Mouse (Mus musculus) urinary bladder, postnatal 14 days (tissue): Measurements from ENCODE around the gene Krt1.
A peak's percentile ranks its signal among the peaks of the same experiment; 100 is the strongest.

ENCODE experiments used
- DNase-seq: peaks from one replicate; pipeline ENCODE4 v3.0.0; 2021; ENCODE audit warnings: low spot score

Krt1 gene

DNA sequence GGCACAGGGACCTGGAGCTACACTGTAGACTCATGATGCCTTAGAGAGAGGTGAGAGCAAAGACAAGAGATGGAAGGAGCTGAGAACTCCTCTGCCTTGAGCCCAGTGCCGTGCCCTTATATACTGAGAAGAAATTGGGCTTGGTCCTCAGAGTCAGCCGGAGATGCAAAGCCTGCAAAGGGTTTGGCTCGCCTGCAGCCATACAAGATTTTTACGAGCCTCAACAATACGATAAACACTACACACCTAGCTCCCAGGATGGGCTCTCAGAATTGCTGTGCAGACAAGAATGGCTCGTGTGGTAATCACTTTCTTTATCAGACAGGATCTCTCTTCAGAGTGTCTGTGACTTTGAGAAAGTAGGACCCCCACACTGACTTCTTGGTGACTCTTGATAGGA, at the start of gene Krt1:
Krt1 (minus strand) TSS at position 101 of the 400 bp plus-strand sequence.
- no peak for DNase-seq

DNA sequence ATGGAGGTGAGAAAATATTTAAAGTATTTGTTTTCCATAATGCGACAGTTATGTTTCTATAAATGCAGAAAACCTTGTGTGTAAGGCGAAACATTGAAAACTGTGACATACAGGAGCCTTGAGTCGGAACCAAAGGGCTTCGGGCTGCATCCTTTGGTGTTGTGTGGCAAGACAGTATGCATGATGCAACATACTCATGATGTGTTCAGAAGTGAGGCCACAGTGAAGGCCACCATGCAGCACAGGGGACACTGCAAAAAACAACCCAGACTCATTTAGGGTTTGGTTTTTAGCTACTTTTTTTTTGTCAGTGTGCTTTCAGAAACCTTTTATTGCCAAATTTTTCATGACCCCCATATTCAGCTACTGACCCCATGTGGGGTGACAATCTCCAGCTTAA, 44.6 kb upstream of the Krt1 start:
- no peak for DNase-seq

DNA sequence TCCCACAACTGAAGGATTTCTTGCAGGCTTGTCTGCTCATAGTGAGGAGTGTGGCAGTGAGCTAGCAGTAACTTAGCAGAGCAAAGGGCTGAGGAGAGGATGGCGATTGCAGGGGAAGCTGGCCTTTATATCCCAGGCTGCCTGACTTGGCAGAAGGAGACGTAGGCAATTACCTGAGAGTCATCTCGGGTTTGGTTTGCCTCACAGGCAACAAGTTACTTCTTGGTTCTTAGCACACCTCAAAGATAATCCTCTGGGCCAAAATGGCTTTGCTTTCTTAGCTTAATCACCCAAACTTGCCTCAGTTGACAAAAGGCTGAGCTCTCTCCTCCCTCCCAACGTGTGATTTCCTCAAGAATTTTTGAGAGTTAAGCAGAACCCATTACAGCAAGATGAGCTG, 42.2 kb upstream of the Krt1 start, which contains the start of gene Krt76:
Krt76 (minus strand) TSS at position 101 of the 400 bp plus-strand sequence.
- no peak for DNase-seq

DNA sequence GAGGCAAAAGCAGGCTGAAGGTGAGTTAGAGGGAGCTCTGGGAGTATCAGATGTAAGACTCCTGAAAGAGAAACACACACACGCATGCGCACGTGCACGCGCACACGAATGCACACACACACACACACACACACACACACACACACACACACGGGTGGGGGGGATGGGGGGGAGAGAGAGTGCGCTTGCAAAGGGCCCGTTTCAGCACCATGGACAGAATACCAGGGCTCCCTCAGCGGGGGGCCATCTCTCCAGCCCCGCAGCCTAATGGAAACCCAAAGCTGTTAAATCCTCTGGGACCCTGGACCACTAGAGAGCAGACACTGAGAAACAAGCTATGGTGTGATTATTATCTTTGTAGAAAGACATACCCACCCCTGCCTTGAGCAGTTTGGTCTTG, 29.2 kb upstream of the Krt1 start:
- no peak for DNase-seq

DNA sequence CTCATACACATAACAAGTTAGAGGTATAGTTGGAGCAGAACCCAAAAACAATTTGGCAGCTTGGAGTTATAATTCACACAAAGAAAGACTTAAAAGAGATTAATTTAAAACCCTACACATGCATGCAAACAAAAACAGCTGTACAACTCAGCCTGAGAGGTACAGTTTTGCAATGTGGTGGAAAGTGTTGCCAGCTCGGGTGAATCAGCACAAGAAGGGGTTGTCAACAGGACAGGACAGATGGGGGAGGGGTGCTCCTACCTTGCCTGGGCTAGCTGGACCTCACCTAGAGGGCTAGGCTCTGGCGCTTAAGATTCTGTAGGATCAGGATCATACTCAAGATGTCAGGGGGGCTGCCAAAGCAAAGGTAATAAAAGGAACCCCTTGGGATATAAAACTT, 27.4 kb upstream of the Krt1 start:
- no peak for DNase-seq

DNA sequence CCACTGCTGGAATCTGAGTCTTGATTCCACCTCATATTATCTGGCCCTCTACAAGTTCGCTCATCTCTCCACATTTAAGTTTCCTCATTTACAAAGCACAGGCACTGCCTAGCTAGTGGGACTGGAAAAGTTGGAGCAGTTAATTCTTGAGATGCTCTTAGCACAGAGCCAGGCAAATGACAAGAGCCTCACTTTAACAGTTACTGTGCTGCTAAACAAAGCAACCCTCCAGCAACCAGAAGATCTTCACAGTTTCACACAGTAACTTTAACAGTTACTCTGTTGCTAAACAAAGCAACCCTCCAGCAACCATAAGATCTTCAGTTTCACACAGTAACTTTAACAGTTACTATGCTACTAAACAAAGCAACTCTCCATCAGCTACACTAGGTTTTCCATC, 23.8 kb upstream of the Krt1 start:
- no peak for DNase-seq

DNA sequence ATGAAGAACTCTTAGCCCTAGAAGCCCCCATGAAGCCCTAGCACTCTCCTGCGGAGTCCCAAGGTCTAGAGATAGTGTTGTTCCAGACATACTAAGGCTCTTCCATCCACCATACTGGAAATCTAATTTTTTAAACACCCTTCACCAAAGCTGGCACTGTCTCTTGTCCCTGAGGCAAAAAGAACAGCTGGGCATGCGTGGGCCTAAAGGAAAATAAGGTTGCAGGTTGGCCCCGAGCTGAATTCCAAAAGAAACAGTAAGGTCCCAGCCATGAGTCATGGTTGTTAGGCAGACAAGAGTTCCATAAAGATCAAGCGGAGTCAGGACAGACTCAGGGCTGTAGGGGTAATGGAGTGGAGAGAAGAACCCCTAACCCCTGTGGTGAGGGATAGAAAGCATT, 22.6 kb upstream of the Krt1 start:
- DNase-seq, result no peak

DNA sequence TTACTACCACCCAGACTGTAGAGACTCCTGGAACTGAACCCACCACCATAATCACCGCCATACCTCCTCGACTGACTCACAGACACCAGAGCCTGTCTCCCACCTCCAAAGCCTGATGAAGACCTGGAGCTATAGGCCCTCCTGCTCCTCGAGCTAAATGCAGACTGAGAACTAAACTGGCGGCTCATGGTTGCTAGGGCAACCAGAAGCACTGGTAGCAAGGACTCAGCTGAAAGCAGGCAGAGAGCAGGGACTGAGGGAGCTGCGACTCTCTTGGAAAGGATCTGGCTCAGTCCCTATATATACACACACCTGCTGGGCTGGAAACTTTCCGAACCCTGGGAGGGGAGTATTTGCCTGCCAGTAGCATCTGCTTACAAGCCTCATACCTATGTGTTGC, 18.8 kb upstream of the Krt1 start, which contains the start of gene Krt77:
Krt77 (minus strand) TSS at position 275 of the 400 bp plus-strand sequence.
- no peak for DNase-seq

DNA sequence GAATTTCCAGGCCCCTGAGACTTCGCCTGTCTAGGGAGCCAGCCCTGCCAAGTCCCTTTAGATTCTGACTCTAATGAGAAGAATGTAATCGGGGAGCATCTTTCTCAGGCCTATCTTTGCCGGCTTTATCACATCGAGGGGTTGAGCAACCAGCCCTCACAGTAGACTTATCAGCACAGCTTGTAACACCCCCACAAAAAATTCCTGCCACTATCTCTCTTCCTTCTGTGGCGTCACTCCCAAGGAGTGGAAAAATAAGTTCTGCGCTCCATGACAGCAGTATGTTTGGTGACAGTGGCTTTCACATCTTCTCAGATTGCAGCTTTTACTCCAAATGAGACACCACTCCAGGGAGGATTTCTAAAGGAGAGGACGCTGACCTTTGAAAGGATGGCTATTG, 16.2 kb upstream of the Krt1 start:
- DNase-seq, result no peak

DNA sequence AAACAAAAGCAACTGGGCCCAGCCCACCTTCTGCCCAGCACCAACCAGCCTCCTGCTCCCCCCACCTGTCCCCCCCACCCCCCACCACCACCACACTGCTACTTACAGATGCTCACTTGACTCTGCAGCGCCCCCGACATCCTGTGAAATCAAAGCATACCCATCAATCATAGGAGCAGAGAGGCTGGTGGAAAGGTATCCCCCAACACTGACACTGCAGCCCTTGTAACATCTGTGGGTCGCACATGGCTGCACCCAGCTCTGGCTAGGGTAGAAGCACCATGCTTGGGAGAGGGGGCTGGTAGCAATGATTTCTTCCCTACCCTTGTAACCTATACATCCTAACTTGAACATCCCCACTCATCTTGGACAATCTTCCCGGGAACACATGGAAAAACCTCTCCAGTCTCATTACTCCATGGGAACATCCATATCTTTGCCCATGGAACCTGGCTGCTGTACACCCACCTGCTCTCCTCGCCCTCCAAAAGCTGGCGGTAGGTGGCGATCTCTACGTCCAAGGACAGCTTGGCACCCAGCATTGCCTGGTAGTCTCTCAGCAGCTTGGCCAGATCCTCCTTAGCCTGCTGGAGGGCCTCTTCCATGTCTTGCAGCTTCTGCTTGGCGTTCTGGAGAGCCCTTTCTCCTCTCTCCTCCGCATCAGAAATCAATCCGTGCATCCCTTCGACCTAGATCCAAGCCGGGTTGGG, 10.0 kb upstream of the Krt1 start:
- peak; percentile 22 for DNase-seq

DNA sequence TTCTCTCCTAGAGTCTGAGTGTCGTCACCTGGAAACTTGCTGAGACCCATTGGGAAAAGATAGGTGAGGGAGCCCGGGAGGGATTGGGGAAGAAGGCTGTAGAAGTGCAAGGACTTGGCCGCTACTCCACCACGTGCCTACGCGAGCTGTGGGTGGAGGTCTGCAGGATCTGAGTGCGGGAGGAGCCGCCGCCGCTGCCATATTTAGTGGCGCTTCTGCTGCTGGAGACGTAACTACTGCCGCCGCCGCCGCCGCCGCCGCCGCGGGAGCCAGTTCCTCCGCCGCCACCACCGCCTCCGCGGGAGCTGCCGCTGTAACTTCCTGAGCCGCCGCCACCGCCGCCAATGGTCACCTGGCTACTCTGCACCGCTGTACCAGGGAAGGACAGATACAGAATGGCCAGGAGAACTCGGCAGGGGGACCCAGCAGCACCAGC, 9.2 kb upstream of the Krt1 start:
- peak; percentile 60 for DNase-seq

DNA sequence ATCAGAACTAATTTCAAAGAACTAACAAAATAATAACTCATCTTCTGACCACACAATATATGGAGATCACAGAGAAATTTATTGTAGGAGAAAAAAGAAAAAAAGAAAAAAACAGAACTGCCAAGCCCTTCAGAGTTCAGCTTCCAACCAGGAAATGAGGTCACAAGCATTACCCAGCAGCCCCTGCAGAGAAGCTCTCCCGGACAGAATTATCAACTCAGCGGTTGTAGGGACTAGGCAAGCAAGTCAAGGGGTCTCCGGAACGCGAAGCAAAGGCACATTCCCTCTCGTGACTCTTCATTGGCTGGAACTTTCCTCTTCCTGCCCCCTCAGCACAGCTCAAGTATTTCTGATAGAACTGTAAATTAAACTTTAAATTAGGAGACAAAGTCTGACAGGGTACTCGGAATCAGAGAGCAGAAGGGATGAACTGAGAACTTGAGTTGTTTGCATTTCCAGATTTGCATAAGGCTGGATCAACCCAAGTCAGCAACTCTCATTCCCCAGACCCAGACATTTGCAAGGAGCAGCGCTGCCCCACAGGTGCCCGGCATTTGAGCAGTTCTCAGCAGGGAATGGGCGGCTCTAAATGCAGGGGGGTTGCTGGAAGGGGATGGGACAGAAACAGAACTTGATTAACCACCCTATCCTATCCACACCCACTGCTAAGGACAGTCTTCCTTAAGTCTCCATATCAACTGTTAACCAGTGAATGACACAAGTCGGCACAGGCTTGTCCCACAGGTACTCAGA, 8.3 kb upstream of the Krt1 start:
- no peak for DNase-seq

DNA sequence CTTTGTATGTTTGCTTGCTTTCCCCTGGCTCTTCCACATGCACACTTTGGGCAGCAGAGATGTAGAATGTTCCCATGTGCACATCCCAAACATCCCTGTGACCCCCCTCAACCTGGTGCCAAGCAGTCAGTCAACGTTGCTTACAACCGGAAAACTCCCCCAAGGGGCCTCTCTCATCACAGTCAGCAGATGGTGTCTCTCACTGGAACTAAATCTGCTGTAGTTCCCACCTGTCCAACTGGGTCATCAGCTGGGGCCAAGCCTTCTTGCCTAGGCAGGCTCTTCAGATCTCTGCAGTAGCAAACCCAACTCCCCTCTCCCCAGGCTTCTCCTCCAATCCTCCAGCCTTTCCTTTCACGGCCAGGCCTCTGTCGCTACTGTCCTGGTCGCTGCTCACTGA, 6.1 kb upstream of the Krt1 start:
- DNase-seq, result no peak

DNA sequence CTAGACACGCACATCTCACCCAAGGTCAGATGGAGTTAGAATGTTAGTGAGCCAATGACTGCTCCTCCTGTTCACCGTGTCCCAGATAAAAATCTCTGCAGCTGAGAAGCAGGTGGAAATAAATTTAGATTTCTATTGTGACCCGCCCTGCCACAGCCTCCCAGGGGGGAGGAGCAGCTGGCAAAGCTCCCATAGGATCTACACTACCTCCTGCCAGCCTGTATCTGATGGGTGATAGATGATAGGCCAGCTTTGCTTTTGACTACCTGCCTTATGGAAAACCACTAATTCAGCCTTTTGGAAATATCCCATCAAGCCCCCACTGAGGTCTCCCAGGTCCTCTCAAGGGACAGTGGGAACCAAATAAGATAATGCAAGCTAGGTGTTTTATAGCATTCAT, 5.1 kb upstream of the Krt1 start:
- DNase-seq, result peak; percentile 61

DNA sequence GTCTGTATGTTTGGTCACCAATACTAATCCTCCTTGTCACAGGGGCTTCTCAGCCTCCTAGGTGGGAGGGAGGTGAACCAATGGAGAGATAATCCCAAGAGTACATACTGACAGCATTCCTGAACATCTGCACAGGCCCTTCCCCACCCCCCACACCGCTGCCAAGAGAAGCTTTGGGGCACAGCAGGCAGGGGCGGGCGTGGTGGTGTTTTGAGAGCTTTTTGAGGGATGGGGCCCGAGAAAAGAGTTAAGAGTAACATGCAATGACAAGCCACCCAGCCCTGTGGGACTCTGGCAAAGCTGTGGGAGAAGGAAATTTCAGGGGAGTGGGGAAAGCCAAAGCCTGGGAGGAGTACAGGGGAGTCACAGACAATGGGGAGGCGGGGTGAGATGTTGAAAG, 3.7 kb upstream of the Krt1 start:
- DNase-seq, result no peak

DNA sequence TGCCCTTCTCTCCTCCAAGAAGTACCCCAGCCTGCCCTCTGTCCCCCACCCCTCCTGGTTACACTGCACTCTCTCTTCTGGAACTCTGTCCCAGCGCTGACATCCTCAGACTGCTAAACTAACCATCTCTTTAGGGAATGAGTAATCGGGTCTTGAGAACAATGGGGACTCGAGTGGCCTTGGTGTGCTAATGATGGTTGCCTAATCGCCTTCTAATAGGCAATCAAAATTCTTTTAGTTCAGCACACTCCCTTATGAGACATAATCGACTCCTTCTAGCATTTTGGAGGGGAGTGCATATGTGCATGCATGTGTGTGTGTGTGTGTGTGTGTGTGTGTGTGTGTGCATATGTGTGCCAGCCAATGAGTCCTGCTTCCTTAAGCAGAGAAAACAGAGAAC, 2.0 kb upstream of the Krt1 start:
- no peak for DNase-seq

DNA sequence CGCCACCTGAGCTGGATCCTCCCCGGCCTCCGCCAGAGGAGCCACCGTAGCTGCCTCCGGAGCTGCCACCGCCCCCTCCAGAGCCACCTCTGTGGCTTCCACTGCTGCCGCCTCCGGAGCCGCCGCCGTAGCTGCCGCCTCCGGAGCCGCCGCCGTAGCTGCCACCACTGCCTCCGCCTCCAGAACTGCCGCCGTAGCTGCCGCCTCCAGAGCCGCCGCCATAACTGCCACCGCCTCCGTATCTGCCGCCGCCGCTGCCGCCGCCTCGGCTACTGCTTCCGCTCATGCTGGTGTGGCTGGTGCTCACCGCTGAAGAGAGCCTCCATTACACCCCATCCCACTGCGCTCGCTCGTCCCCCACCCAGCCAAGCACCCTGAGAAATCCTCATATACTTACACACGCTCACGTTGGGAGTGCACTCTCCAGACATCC, 4.6 kb downstream of the Krt1 start:
- peak; percentile 34 for DNase-seq

DNA sequence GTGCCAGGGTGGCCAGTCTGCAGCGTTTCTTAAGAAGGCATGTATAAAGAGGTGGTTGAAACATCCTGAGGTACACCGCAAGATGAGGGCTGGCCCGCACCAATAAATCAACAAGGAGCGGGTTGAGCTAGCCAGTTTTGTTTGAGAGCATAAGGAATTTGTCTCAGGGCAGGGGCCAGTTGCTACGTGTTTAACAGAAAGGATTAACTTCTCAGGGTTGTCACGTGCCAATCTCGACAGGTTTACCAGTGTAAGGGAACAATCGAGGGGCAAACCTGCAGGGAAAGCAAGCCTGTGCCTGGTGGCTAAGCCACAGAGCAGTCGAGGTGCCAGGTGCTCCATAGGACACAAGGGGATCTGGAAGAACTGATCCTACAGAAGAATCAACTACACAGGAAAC, 7.4 kb downstream of the Krt1 start:
- peak; percentile 38 for DNase-seq

DNA sequence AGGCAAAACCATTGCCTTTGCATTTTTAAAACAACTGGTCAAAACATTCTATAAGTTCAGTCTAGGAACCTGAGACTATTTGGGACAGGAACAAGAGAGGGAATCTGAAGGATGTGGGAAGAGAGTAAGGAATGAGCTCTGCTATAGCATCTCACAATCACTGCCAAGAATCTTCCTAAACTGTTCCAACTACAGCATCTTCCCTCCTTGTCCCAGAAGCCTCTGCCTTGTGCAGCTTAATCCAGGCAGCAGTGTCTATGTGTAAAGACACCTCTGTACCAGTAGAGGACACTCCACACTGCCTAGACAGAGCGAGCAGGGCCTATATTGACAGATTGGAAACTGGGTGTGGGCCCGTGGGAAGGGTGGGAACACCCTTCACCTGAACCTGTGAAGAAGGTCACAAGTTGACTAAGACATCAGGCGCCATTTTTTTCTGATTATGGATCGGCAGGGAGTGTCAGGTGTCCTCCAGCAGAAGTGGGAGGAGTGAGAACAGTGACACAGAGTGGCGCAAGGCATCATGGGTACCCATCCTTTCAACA, 15.7 kb downstream of the Krt1 start:
- DNase-seq, result no peak

DNA sequence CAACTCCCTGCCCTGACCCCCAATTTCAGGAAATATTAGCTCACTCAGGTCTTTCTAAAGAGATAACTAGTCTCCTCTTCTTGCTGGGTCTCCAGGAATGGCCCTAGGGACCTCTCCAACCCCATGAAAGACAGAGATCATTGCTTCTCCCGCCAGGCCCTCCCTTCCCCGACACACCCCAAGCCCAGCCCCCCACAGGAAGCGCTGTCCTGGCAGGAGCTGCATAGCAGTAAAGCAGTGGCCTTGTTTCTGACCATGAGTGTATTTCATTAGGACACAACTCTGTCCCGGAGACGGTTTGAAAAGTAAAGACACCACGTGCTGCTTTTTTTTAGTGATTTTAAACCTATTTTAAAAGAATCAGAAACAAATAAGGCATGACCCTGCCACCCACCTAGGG, 17.5 kb downstream of the Krt1 start:
- DNase-seq, result no peak

DNA sequence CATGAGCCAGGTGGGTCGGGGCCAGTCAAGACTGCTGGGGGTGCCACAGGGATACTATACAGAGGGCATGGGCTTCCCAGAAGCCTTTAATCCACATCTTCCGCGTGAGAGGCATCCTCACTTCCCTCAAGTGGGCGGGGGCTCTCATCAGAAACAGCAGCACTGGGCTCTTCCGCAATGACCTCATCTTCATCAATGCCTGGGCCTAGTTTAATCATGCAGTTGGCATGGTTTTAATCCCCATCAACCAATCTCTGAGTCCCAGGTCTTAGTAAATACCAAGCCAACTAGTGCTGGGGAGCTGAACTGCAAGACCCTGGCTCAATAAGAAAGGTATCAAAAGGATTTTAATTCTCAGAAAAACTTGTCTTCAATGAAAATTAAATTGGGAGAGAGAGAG, 21.2 kb downstream of the Krt1 start:
- no peak for DNase-seq

DNA sequence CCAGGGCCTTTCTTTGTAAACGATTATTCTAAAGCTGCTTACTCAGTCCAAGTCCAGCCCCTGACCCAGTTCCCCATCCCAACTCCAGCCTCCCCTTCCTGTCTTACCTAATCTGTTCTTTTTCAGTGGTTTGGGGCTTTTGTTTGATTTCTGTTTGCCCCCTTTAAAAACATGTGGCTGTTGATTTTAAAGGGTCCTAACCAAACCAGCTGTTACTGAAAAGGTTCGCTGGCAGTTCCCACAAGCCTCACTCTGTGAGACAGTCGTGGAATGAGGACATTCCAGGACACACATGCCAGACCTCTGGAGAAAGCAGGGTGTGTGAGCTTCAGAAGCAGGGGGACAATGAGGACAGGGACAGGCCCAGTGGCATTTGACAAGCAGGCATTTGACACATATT, 28.8 kb downstream of the Krt1 start:
- no peak for DNase-seq

DNA sequence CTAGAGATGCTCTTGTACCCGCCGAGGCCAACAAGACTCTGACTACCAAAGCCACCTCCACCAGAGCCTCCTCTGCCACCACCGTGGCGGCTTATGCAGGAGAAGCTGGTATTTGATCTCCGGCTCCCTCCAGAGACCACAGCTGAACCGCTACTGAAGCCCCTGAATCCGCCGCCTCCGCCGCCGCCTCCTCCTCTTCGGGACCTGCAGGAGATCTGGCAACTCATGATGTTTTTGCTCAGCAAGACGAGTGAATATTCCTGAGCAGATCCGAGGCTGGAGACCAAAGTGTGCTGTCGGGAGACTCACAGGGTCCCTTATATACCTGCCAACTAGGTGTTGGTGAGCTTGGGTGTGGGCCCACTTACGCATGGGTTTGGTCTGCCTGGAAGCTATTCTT, 32.7 kb downstream of the Krt1 start, which contains the start of gene Krt2:
Krt2 (minus strand) TSS at position 295 of the 400 bp plus-strand sequence.
- no peak for DNase-seq
